Mouse (Mus musculus) activated CD4-positive, CD25-positive, alpha-beta regulatory T cell, adult 4 months (primary cell): ENCODE measurements around the gene Procr. TPM values are rescaled to one million over a fixed set of nuclear protein-coding genes. Genes with fewer than 3 reads are reported as not detected.

Source experiments
- ATAC-seq: one replicate; pipeline ENCODE4 v1.8.0; 2017
- polyA plus RNA-seq, 2 experiments: library from polyadenylated mRNA; unstranded; fragments of 100-300 nt; shearing (Covaris generic); gene quantifications; one replicate each; pipeline ENCODE4 v1.2.1; 2017

Gene Procr
- polyA plus RNA-seq, 2 experiments from 2014 or later = not detected

DNA sequence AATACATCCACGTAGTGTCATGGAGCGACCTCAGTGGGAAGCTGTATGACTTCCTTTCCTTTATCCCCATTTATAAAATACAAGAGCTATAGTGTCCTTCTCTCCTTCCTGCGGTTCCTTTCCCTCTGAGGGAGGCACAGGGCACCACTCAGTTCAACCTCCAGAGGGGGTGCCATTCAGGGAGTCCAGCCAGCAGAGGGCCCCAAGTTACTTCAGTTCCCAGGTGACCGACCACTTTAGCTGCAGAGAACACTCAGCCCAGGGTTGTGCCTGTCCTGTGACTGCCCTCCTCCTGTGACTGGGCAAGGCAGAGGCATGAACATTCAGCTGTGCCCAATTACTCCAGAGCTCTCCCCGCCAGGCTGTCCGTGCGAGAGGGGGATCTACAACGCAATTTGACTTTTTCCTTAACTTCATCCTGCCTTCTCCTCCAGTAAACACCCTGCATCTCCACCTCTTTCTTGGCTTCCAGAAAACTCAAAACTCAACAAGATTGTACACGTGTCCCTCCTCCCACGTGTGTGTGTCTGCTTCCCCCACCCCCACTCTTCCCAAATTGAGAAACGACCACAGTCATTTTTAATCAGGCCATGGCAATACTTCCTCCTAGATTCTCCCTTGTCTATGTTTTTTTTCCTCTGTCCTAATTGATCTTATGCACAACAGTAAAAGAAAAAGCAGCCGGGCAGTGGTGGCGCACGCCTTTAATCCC is 6.1 kb downstream of the Procr start:
- no peak for ATAC-seq

DNA sequence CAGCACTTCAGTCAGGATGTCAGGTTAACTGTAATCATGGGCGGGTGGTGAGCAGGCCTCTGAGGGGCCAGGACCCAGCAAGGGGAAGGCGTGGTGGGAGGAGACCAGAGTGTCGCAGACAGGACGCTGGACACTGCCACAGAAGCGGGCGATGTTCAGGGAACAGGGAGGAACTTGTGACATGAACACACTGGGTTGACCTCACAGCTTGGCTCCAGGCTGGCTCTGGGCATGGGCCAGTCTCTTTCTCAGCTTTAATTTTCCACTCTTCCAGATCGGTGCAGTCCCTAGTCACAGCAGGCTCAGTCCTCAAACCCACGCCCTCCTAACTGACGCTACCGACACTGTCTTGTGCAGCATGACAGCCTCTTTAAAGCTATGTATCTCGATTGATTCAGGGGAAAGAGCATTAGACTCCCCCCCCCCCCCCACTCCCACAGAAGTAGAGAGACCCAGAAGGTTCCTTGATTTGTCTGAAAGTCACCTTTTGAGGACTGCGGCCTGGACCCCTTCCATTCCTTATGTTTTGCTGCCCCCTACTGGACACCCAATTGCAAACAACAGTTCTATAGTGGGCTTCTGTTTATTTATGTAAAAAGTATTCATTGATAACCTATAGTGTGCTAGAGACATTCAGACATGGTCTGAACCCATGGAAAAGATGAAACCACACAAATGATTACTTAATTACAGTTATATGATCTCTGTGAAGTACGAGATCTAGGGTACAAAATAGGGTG is 13.9 kb downstream of the Procr start:
- ATAC-seq = no peak

- ATAC-seq = no peak
Measured at GRCm38 (mm10) chr2:155773664-155774063, 22.7 kb downstream of the Procr start.

DNA sequence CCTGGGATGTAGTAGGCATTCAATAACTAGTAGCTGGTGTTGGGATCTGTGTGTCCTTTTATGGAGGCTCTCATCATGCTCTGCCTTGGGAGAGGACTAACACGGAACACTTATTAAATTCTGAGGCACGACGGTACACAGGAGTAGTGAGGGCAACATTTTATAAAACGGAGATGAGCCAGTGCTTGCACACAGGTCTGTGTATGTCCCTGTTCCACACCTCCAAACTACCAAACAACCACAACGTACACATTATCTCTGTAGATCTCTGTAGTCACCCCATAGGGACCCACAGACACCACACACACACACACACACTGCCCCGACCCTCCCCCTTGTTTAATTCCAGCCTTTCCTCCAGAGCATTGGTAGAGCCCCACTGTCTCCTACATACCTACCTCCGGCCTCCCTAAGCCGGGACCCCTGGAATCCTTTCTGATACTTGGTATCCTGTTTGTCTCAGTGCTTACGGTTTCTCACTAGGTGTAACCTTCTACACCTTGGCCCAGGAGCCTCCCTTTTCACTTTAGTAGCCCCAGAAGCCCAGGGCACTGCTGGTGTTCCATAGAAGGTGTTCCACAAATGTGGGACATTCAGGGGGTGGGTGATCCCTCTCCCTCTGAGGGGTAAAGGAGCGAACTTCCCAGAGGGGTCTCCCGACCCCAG is 23.5 kb downstream of the Procr start:
- ATAC-seq = no peak

DNA sequence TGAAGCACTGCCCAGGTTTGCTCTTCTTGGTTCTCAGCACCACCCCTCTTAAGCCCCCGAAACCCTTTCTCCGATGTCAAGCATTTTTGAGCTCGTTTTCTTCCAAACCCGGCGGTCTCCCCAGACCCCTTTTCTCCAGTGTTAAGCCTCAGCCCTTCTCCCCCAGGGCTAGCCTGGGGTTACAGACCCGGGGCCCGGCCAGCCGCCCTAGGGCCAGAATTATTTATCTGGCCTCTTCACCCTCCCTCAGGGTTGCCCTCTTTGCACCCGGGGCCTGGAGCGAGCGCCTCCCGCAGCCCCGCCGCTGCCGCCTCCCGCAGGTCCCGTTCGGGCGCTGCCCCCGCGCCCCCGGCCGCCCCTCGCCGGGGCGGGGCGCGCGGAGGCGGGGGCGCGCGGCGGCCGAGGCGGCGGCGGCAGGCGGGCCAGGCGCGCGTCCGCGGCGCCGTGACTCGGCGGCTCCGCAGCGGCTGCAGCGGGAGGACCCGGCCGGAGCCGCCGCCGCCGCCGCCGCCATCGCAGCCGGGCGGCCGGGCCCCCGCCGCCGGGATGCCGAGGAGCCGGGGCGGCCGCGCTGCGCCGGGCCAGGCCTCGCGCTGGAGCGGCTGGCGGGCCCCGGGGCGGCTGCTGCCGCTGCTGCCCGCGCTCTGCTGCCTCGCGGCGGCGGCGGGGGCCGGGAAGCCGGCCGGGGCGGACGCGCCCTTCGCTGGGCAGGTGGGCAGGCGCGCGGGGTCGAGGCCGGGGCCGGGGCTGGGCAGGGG is 24.2 kb downstream of the Procr start, which contains the start of gene Mmp24:
TSS of gene Mmp24 (plus strand) at position 416 of the 758 bp plus-strand sequence.
- ATAC-seq = no peak

- no peak for ATAC-seq
Measured at GRCm38 (mm10) chr2:155775685-155776263, 24.9 kb downstream of the Procr start.

DNA sequence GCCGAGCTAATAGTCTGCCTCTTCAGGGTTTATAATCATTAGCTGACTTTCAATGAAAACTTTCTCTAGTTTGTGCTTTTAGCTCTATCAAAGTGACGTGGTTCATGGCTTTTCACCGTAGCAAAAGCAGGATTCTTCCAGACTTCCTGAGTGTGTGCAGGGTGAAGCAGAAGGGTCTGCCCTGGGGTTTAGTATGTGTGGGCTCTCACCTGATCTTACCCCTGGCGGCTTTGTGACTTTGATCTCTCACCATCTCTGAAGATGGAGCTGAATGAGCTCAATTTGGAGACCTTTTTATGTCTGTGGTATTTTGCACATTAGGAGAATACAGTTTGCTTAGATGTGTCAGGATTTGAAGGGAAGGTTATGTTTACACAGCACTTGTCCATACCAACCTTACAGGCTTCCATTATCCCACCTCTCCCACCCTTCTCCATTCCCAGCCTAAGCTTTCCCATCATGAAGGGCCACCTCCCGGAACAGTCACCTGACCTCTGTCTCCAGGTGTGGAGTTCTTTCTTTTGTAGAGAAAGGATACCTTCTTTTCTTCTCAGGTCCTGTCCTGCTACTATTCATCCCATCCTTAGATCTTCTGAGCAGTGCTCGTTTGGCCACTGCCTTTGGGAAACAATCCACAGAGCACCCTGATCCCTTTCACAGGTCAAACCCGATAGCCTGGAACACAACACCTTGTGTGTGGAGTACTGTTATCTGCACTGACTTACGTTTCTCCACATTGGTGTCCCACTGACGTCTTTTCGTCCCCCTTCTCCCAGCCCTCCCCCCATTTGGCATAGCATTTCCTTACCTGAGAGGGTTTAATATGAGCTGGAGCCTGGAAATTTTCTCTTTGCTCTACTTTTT is 26.1 kb downstream of the Procr start:
- no peak for ATAC-seq

DNA sequence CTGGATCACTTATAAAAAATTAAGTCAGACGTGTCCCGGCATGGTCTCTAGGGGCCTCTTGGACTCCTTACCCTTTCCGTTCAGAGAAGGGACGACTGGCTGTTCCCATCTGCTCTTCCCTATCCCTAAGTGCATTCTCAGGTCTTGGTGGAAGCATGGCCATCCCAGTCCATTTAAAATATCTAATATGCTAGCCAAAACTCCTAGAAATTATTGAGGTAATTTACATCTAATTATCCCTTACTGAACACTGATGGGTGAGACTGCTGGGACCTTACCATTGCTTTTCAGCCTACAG is 26.7 kb downstream of the Procr start:
- no peak for ATAC-seq

GRCm38 (mm10) chr2:155778004-155778403 is 27.1 kb downstream of the Procr start:
- ATAC-seq = no peak

GRCm38 (mm10) chr2:155779066-155779465 is 28.1 kb downstream of the Procr start:
- ATAC-seq = no peak

DNA sequence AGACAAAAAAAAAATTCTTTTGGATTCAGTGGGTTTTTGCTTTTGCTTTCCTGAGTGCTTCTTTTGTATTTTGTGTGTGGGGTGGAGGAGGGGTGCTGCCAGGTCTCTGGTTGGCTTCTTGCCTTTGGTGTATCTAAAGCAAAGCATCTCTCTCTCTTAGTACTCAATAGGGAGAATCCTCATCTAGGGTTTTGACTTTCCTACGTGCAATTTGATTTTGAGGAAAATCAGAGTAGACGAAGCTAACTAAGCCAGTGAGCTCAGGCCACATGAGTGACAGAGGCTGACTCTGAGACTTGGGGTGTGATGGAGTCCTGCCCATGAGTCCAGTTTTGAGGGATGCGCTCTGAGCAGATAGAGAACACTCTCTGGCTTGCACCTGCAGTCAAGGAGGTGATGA is 28.6 kb downstream of the Procr start:
- ATAC-seq = no peak

DNA sequence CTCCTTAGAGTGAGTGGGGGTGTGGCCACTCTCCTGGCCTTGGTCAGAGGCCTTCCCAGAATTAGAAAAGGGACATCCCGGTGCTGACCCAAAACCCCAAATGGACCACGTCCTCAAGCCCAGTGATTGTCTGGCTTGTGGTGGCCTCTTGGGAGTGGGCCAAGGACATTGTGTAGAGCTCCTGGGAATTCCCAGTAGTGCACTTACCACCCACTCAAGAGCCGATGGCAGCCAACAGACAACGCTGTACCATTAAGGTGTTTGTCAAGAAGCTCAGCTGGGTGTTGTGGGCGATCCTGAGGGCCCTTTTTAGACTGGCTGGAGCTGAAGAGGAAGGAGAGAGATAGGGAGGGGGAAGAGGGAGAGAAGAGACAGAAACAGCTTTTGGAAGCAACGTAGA is 33.6 kb downstream of the Procr start:
- no peak for ATAC-seq

GRCm38 (mm10) chr2:155786905-155787304 is 36.0 kb downstream of the Procr start:
- no peak for ATAC-seq

- ATAC-seq = no peak
Measured at GRCm38 (mm10) chr2:155787949-155788931, 37.3 kb downstream of the Procr start.

DNA sequence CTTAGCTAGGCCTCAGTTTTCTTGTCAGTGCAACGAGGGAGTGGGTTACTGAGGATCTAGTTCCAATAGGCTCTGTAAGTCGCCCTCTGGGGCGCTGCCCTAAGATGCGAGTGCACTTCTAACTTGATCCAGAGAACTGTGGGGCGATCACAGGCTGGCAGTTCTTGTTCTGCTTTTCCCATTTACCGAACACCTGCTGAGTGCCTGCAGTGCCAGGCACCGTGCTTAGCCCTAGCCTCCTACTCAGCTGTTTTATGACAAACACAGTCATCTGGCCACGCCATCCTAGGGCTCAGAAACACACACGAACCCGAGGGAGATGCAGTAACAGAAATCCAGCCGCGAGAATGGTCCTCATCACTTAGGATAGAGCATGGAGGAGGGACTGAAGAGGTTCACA is 42.0 kb downstream of the Procr start:
- ATAC-seq = no peak

DNA sequence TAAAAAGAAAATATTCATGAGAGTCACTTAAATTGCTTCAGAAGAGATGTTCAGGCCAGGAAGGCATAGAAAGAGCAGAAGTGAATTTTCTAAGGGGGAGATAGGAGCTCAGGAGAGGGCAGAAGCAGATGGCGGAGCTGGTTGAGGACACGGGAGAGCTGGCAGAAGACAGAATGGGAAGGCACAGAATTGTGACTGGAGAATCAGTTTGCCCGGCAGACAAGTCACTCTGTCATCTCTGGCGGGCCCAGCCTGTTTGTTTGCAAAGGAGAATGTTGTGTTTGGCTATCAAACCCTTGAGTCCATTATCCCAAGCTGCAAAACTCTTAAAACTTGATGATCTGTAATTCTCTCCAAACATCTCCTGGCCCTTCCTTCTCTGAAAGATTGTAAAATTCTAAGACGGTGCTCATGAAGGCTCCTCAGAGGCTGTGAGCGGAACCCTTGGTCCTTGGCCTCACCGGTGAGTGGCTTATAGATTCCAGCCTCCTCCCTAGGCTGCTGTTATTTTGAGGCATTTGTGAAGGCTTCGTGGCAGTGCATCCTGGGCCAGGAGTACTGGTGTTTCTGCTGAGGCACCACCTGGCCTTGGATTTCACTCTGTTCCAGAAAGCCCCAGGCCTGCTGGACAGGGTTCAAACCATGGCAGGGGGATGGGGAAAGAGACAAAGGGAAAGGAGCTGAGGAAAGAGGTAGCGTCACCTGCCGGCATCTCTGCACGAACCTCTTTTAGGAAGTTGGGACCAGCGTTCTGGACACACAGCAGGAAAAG is 43.9 kb downstream of the Procr start:
- ATAC-seq = no peak

DNA sequence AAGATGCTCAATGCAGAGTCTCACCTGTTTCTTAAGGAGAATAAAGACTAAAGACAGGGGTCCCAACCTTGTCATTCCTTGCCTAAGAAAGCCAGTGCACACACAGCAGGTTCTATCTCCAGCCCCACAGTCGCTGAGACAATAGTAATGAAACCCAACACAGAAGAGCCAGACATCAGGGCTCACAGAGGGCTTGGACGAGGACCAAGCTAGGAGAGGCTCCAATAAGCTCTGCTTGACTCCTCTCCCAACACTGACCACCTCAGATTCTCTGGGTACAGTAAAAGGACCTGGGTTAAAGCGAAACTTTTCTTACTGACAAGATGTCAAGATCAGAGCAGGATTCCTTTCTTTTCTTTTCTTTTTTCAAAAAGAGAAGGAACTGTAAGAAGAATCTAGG is 47.7 kb downstream of the Procr start:
- no peak for ATAC-seq

DNA sequence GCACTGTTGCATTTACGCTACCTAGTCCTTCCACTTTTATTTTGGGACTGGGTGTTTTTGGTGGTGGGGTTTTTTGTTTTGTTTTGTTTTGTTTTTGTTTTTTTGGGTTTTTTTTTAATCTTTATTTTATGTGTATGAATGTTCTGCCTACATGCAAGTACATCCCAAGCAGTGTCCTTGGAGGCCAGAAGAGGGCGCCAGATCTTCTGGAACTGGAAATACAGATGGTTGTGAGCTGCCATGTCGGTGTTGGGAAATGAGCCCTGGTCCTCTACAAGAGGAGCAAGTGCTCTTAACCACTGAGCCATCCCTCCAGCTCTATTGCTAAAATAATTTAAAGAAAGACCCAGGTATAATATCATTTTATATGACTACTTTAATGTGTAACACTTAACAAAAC is 51.8 kb downstream of the Procr start:
- no peak for ATAC-seq

DNA sequence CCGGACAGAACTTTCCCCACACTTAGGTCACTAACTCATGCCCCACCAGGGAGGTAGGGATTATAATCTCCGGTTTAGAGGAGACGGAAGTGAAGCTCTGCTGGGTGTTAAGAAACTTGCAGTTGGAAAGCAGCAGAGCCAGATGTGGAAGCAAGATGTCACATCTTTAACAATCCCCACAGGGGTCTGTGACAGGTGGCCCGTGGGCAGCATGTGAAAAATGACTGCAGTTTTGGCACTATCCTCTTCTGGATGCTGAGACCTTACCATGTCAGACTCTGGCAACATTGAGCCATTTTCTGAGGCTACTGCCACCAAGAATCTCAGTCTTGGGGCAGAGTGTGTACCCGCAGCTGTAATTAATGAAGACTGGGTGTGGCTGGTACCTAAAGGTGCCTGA is 53.1 kb downstream of the Procr start:
- no peak for ATAC-seq
